Mouse (Mus musculus) liver, adult 2 months (tissue): ENCODE measurements around the gene Prkca. TPM values are rescaled to one million over a fixed set of nuclear protein-coding genes. Genes with fewer than 3 reads are reported as not detected.

Experiments used
- DNase-seq: peaks from one replicate; pipeline ENCODE4 v3.0.0-alpha.2; 2011; ENCODE audit warnings: low read depth, low spot score; ENCODE audit errors: extremely low read depth
- H3K27ac ChIP-seq: fragments of 200-500 bp; replicated peaks from 2 replicates; pipeline ENCODE4 v1.5.1; 2012; ENCODE audit warnings: low read depth, mild to moderate bottlenecking, control low read depth, inconsistent platforms, low read length; ENCODE audit not compliant: insufficient read depth
- H3K27me3 ChIP-seq: fragments of 200-500 bp; 2 replicates; pipeline ENCODE4 v1.6.1; 2012; ENCODE audit warnings: mild to moderate bottlenecking, moderate library complexity, low read length, inconsistent platforms; ENCODE audit not compliant: control insufficient read depth, insufficient read depth
- H3K36me3 ChIP-seq: fragments of 200-500 bp; 2 replicates; pipeline ENCODE4 v1.6.1; 2012; ENCODE audit warnings: low read length, inconsistent platforms; ENCODE audit not compliant: control insufficient read depth, insufficient read depth
- H3K4me1 ChIP-seq: fragments of 200-500 bp; 2 replicates; pipeline ENCODE4 v1.6.1; 2011; ENCODE audit warnings: low read length; ENCODE audit not compliant: control insufficient read depth, insufficient read depth
- H3K4me3 ChIP-seq: fragments of 200-500 bp; 2 replicates; pipeline ENCODE4 v1.5.1; 2011; ENCODE audit warnings: low read depth, mild to moderate bottlenecking, control low read depth, low read length, moderate library complexity; ENCODE audit not compliant: insufficient read depth
- H3K79me2 ChIP-seq: fragments of 200-500 bp; 2 replicates; pipeline ENCODE4 v1.6.1; 2012; ENCODE audit warnings: inconsistent platforms, mild to moderate bottlenecking, low read length, moderate library complexity; ENCODE audit not compliant: control insufficient read depth, insufficient read depth
- H3K9ac ChIP-seq: fragments of 200-500 bp; 2 replicates; pipeline ENCODE4 v1.6.1; 2012; ENCODE audit warnings: low read depth, mild to moderate bottlenecking, control low read depth, inconsistent platforms, low read length
- CTCF ChIP-seq: fragments of 200-500 bp; IDR thresholded peaks from 2 replicates; pipeline ENCODE4 v1.5.1; 2011; ENCODE audit warnings: low read depth, low read length, control low read depth
- POLR2A ChIP-seq: fragments of 200-500 bp; IDR thresholded peaks from 2 replicates; pipeline ENCODE4 v1.6.1; 2011; ENCODE audit warnings: low read length, control low read depth; ENCODE audit not compliant: insufficient read depth; ENCODE audit errors: extremely low read depth
- WGBS: fragments of 180-500 bp; shearing (Covaris S2); methylation state at CpG from one replicate; pipeline ENCODE4 v1.1.7; 2018; 5-methylcytosine and 5-hydroxymethylcytosine counted together
- polyA plus RNA-seq: library from polyadenylated mRNA; depleted of rRNA; stranded (reverse); fragments of >200 nt; gene quantifications from 2 replicates; pipeline ENCODE4 v1.2.3, GENCODE M21; 2012
- total RNA-seq: library from RNA; depleted of rRNA; stranded (reverse); fragments of >200 nt; gene quantifications from 2 replicates; pipeline ENCODE4 v1.2.3, GENCODE M21; 2014

The Prkca gene
- total and polyA plus RNA-seq, 2 experiments: 2.8 to 4.3 TPM

- no peak overlapping the region for H3K27ac ChIP-seq
- H3K4me3 ChIP-seq: no peak overlapping the region
- DNase-seq: no peak
- 84% methylated on average over 7 of the region's 7 CpGs for WGBS
- no peaks in the 10 kb centered on the region for H3K4me1 ChIP-seq
- no peak overlapping the region for H3K9ac ChIP-seq
- no peaks in the 10 kb centered on the region for H3K36me3 ChIP-seq
- H3K79me2 ChIP-seq: no peaks in the 10 kb centered on the region
- TF ChIP-seq POLR2A: no peak
- TF ChIP-seq CTCF: no peak
- no peaks in the 10 kb centered on the region for H3K27me3 ChIP-seq
Observed at GRCm38 (mm10) chr11:108150410-108150809, 193.3 kb downstream of the Prkca start.

GRCm38 (mm10) chr11:108149187-108149586 lies 194.5 kb downstream of the Prkca start:
- no peaks in the 10 kb centered on the region for H3K4me1 ChIP-seq
- no peaks in the 10 kb centered on the region for H3K27me3 ChIP-seq
- TF ChIP-seq CTCF (no peak), POLR2A (no peak)
- no peaks in the 10 kb centered on the region for H3K36me3 ChIP-seq
- H3K79me2 ChIP-seq: no peaks in the 10 kb centered on the region
- no peak overlapping the region for H3K27ac ChIP-seq
- H3K9ac ChIP-seq: no peak overlapping the region
- WGBS: 60% methylated on average over 9 of the region's 9 CpGs
- H3K4me3 ChIP-seq: no peak overlapping the region
- no peak for DNase-seq

GRCm38 (mm10) chr11:108148491-108148890 lies 195.2 kb downstream of the Prkca start:
- 87% methylated on average over 4 of the region's 4 CpGs for WGBS
- no peak overlapping the region for H3K4me3 ChIP-seq
- no peaks in the 10 kb centered on the region for H3K27me3 ChIP-seq
- H3K4me1 ChIP-seq: no peaks in the 10 kb centered on the region
- TF ChIP-seq POLR2A: no peak
- no peak for TF ChIP-seq CTCF
- no peak overlapping the region for H3K27ac ChIP-seq
- no peaks in the 10 kb centered on the region for H3K36me3 ChIP-seq
- no peaks in the 10 kb centered on the region for H3K79me2 ChIP-seq
- DNase-seq: no peak
- H3K9ac ChIP-seq: no peak overlapping the region

GRCm38 (mm10) chr11:108145752-108146496 lies 197.8 kb downstream of the Prkca start:
- no peak overlapping the region for H3K4me3 ChIP-seq
- no peak for DNase-seq
- H3K27ac ChIP-seq: no peak overlapping the region
- H3K9ac ChIP-seq: no peak overlapping the region
- TF ChIP-seq POLR2A (no peak), CTCF (no peak)
- 73% methylated on average over 13 of the region's 13 CpGs for WGBS
- no peaks in the 10 kb centered on the region for H3K27me3 ChIP-seq
- no peaks in the 10 kb centered on the region for H3K79me2 ChIP-seq
- H3K36me3 ChIP-seq: no peaks in the 10 kb centered on the region
- H3K4me1 ChIP-seq: no peaks in the 10 kb centered on the region

- no peaks in the 10 kb centered on the region for H3K4me1 ChIP-seq
- H3K27ac ChIP-seq: no peak overlapping the region
- H3K79me2 ChIP-seq: no peaks in the 10 kb centered on the region
- H3K27me3 ChIP-seq: no peaks in the 10 kb centered on the region
- no peak for TF ChIP-seq POLR2A
- no peak for TF ChIP-seq CTCF
- no peak overlapping the region for H3K4me3 ChIP-seq
- no peak for DNase-seq
- no peaks in the 10 kb centered on the region for H3K36me3 ChIP-seq
- no peak overlapping the region for H3K9ac ChIP-seq
- WGBS: 89% methylated on average over 8 of the region's 8 CpGs
Observed at GRCm38 (mm10) chr11:108145128-108145527, 198.6 kb downstream of the Prkca start.

GRCm38 (mm10) chr11:108143739-108144138 lies 200.0 kb downstream of the Prkca start:
- H3K27me3 ChIP-seq: no peaks in the 10 kb centered on the region
- H3K9ac ChIP-seq: no peak overlapping the region
- TF ChIP-seq POLR2A (no peak), CTCF (no peak)
- H3K36me3 ChIP-seq: no peaks in the 10 kb centered on the region
- no peak overlapping the region for H3K4me3 ChIP-seq
- no peak for DNase-seq
- H3K27ac ChIP-seq: no peak overlapping the region
- no peaks in the 10 kb centered on the region for H3K79me2 ChIP-seq
- H3K4me1 ChIP-seq: no peaks in the 10 kb centered on the region; the same call in 1 of the 2 replicates
- 89% methylated on average over 2 of the region's 2 CpGs for WGBS
